Mouse (Mus musculus) adrenal gland, postnatal 4 days (tissue): ENCODE measurements around the gene Supt4a. TPM values are rescaled to one million over a fixed set of nuclear protein-coding genes. Genes with fewer than 3 reads are reported as not detected.

Experiments
- DNase-seq, 2 experiments: peaks; one replicate each; pipeline ENCODE4 v3.0.0; 2021 to 2022; ENCODE audit warnings: low spot score in 2 of 2, mixed read lengths in 2 of 2
- long read RNA-seq, 2 experiments: library from polyadenylated mRNA; stranded (forward); transcript quantifications; one replicate each; pipeline ENCODE4 v2.0.0; 2021
- total RNA-seq, 2 experiments: library from RNA; stranded (reverse); gene quantifications; 2 replicates each; pipeline ENCODE4 v1.2.3; 2021

The Supt4a gene
- 10 to 100 TPM; 88.2 to 89.0 TPM for total RNA-seq
- long read RNA-seq, experiment 1, transcript Supt4a-201 (5 exons, 706 nt), result major isoform, 80 of 91 reads
- long read RNA-seq, experiment 1, partial matches to known transcripts, result 3 of 91 reads
- long read RNA-seq, experiment 1, other reads (novel, unspliced or antisense), result 7 of 91 reads
- long read RNA-seq, experiment 2, transcript Supt4a-201 (5 exons, 706 nt), result major isoform, 55 of 64 reads
- long read RNA-seq, experiment 2, partial matches to known transcripts, result 2 of 64 reads
- long read RNA-seq, experiment 2, other reads (novel, unspliced or antisense), result 4 of 64 reads

- peak; percentile 92 for DNase-seq
These were observed at the start of gene Supt4a for GRCm38 (mm10) chr11:87737175-87737740. Gene Supt4a, plus strand, starts transcription at chr11:87737552.

DNA sequence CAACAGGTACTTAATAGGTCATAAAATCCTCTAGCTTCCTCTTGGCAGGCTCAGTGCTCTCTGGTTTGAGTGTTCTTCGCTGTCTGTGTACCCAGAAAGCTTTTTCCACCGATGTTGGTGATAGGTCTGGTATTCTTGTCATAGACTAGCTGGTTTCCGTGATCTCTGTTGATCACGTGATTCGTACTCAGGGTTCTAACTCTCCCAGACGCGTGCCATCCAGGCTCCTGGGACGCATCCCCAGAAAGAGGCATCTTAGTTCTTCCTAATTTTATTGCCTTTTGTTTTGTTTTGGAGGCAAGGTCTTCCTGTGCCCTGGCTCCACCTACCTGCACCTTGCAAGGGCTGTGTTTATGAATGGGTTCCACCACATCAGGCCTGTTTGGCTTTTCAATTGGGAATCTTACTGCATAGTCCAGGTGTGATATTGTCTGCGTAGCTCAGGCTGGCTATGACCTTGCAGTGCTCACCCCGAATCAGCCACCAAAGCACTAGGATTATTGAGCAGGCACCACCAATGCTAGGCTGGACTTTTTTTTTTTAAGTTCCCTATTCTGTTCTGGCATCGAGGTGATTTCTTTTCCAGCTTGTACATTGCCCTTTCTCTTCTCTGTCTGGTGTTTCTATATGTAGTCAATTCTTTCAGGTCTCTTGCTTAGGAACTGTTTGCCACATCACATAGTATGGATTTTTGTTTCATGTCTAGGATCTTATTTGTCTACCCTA is 48.7 kb upstream of the Supt4a start:
- no peak for DNase-seq

DNA sequence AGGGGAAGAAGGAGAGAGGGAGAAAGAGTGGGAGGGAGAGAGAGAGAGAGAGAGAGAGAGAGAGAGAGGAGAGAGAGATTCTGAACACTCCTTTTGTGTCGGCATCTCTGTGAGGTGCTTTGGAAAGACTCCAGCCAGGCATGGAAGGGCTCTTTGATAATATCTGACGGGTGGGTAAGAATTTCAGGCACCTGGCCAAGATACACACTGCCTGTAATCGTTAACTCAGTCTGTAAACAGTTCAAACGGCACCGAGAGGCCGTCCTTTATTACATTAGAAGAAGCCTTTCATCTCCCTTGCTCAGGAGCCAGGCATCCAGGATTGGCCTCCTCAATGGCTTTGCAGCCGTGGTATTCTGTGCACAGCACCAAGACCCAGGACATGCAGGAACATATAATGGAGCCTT is 47.9 kb upstream of the Supt4a start:
- peak in 1 of 2 experiments; percentile 17 for DNase-seq

- DNase-seq, result no peak
These were observed 47.2 kb upstream of the Supt4a start for GRCm38 (mm10) chr11:87690054-87690740.

- DNase-seq, result no peak
These were observed 40.1 kb upstream of the Supt4a start for GRCm38 (mm10) chr11:87697131-87697682.

GRCm38 (mm10) chr11:87698126-87698525 is 39.2 kb upstream of the Supt4a start:
- no peak for DNase-seq

DNA sequence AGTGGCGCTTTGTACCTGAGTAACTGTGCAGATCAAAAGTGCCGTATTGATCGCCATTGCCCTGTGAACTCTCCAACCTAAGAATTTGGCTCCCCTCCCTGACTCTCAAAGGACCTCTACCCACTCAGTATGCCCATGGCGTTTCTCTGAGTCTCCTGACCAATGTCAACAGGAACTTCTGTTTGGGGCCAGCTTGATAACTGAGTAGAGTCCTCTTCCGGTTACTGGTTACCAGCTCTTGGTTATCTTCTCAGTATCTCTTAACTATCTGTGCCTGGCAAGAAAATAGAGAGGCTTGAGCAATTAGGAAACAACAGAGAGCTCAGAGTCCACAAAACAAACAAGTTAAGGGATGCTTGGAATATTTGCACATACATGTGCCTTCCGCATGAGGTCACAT is 36.2 kb upstream of the Supt4a start:
- DNase-seq, result no peak

DNA sequence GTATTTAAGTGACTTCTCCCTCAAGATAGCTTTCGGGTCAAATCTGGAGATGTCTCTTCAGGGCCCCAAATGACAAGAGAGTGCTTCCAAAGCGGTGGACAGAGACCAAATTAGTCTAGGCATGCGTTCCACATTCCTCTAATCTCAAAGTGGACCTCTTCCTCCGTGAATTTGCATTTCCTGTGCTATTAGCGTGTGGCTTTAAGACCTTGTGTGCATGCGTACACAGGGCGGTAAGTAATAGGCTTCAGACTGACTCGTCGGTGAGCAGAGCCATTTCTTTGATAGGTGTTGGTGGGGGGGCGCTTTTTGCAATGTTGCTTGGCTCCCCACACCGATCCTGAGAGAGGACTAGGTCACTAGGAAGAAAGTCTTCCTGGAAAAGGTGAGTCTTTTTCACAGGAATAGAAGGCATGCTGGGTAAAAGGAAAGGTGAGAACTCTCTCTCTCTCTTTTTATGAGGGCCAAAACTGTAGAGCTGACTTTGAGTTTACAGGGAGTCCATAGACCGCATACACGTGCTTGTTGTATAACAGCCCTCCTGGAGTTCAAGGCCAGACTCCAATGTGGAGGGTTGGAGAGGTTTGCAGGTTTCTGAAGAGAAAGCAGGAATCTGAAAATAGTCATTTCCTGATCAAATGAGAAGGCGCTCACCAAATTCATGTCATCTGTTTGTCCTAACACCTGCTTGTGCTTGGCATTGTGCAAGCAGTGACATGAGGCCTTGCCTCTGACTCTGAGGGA is 35.3 kb upstream of the Supt4a start:
- no peak for DNase-seq

GRCm38 (mm10) chr11:87703654-87704053 is 33.7 kb upstream of the Supt4a start:
- no peak for DNase-seq

- DNase-seq, result no peak
These were observed 33.1 kb upstream of the Supt4a start for GRCm38 (mm10) chr11:87704289-87704688.

- no peak for DNase-seq
These were observed 29.8 kb upstream of the Supt4a start for GRCm38 (mm10) chr11:87707570-87707969.

DNA sequence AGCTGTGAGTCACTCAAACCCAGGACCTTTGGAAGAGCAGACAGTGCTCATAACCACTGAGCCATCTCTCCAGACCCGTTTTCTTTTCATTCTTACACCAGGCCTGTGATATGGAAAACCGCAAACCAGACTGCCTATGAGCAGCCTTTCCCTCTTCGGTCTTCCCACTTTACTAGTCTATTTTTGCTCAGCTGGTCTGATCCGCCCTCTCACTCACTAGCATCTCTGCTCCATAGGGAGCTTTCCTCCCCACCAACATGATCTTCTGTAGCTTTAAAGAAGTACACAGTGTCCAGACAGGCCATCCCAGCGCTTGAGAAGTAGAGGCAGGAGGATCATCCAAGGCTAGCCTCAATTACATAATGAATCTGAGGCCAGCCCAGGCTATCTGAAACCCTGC is 28.4 kb upstream of the Supt4a start:
- DNase-seq, result no peak

DNA sequence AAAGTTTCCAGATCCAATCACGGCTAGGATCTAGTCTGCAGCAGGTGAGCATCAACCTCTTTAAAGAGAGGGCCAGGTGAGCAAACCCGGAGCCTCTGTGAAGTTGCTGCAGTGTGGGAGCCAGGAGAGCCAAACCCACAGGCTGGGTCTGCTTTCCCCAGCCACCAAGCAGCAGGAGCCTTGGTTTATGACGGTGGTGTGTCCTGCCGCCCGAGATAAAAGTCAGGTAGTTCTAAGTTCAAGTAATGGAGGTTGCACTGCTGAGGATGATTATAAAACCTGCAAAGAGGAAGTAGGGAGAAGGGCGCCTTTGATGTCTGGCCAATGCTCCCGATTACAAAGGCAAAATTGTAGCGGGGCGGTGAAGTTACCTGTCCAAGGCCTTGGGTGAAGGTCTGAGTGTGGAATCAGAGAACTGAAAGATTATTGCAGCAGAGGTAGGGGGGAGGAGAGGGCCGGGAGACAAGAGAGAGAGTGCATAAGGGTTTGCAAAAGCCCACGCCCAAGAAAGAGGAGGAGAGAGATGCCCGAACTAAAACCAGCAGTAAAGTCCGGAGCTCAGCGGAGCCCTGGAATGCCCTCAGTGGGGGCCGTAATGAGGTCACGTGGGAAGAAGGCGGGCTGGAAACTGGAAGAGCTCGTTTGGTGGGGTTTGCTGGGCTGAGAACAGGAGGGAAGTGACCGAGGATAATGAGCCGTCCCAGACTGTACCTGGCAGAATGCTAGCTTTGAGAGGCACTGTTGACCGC is 27.7 kb upstream of the Supt4a start:
- no peak for DNase-seq

GRCm38 (mm10) chr11:87710262-87710615 is 27.1 kb upstream of the Supt4a start:
- no peak for DNase-seq

GRCm38 (mm10) chr11:87712188-87712587 is 25.2 kb upstream of the Supt4a start:
- no peak for DNase-seq

DNA sequence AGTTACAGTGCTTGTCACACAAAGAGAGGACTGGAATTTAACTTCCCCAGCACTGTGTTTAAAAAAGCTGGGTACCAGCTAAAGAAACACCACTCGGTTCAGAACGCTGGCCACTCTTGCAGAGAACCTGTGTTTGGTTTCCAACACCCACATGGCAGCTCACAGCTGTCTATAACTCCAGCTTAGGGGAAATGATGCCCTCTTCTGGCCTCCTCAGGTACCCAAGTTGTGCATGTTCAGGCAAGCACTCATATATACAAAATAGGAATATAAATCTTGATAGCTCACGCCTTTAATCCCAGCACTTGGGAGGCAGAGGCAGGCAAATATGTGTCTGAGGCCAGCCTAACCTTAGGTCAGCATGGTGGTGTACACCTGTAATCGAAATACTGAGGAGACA is 21.4 kb upstream of the Supt4a start:
- DNase-seq, result no peak

- no peak for DNase-seq
These were observed 17.8 kb upstream of the Supt4a start for GRCm38 (mm10) chr11:87719526-87719925.

GRCm38 (mm10) chr11:87720324-87720723 is 17.0 kb upstream of the Supt4a start:
- no peak for DNase-seq

- DNase-seq, result no peak
These were observed 16.5 kb upstream of the Supt4a start for GRCm38 (mm10) chr11:87720839-87721238.

- DNase-seq, result no peak
These were observed 15.2 kb upstream of the Supt4a start for GRCm38 (mm10) chr11:87722168-87722567.
